Mouse (Mus musculus): ENCODE results near the gene Arl3. TPM values are rescaled to one million over a fixed set of nuclear protein-coding genes. Genes with fewer than 3 reads are reported as not detected.

Arl3 gene
- total RNA-seq, 2 experiments from 2014 or later: 38.5 to 40.4 TPM

DNA sequence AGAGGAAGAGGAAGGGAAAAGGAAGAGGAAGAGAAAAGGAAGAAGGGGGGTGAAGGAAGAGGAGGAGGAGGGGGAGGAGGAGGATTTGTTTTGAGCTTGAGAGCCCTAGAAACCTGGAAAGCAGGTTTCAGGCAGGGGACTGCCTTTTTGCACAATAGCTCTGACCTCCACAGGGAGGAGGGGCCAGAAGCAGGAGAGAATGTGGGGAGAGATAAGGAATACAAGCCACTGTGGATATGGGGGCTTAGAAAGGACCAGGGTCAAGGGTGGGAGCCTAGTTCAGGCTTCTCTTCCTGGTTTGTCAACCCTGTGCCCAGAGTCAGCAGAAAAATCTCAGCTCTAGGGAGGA is 49.9 kb downstream of the Arl3 start:
- no peak for DNase-seq
- intact Hi-C loops (cut with DNase I): no loop called here

DNA sequence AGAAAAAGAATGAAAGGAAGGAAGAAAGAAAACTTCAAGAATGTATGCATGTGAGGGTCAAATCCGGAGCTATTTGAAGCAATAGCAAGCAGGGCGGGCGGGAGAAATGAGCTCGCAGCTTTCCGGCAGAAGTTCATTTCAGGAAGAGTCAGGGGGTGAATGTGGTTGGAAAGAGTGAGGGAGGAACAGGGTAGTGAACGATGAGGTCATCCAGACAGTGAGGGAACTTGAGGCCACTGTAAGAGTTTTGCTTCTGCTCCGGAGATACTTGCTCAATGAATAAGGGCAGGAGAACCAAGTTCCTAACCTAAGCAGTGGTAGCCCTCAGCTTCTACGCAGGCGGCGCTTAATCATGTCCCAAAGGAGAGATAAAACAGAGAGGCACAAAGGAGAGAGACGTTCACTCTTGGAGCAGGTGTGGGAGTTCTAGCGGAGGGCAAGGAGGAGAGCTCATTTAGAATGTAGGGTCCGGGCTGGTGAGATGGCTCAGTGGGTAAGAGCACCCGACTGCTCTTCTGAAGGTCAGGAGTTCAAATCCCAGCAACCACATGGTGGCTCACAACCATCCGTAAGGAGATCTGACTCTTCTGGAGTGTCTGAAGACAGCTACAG is 50.5 kb downstream of the Arl3 start:
- DNase-seq: peak in 1 of 2 experiments; percentile 21
- intact Hi-C loops (cut with DNase I): no loop called here

- intact Hi-C loops (cut with DNase I): no loop called here
- no peak for DNase-seq
Measured at GRCm38 (mm10) chr19:46521698-46522097, 51.3 kb downstream of the Arl3 start.

DNA sequence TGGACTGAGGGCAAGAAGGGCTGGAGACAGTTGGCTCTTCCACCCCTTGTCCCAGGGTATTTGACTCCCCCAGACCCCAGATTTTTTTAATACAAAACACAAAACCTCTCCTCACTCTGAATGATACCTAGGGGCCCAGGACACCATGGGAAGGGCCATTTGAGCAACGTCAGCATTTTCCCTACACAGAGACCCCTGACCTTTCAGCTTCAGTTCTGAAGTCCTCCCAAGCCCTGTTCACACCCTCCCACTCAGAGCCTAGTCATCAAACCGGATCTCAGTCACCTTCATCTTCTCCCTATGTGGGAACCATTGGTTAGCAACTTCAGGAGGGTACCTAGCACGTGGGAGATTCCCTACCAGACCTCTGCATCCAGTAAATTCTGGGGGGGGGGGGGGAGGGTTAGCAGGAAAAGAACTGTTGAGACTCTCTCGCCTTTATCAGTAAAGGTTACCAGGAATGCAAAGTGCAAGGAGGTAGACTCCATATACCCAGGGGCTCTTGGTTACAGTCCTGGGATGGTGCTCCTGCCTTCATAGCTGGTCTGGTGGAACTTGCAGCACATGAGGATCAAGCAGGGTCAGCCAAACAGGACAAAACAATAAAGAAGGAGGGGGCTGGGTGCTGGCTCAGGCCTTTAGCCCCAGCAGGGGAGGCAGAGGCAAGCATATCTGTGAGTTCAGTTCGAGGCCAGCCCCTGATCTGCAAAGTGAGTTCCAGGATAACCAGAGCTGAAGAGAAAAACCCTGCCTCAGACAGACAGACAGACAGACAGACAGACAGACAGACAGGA is 54.0 kb downstream of the Arl3 start:
- DNase-seq: no peak
- intact Hi-C loops (cut with DNase I): no loop called here

DNA sequence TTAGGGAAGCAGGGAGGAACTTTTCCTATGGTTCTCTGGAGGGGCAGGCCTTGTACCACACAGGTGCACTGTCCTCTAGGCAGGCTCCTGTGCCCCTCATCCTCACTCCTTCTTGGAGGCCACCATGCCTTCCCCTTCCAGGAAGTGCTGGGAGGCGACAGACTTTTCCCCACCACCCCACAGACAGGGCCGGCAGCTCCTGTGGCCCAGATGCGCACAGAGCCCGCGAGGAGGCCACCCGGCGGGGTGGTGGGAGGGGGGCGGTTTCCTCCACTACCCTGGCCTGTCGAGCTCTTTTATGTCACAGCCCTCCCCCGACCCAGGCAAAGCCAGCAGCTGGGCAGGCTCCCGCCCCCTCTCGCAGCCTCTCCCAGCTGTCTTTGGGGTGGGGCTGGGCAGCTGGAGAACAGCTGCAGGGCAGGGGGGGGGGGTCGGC is 54.6 kb downstream of the Arl3 start:
- intact Hi-C loops (cut with DNase I): no loop called here
- DNase-seq: peak in 1 of 2 experiments; percentile 56

- peak in 1 of 2 experiments; percentile 15 for DNase-seq
- intact Hi-C loops (cut with DNase I): no loop called here
Measured at GRCm38 (mm10) chr19:46517529-46518351, 55.3 kb downstream of the Arl3 start.

DNA sequence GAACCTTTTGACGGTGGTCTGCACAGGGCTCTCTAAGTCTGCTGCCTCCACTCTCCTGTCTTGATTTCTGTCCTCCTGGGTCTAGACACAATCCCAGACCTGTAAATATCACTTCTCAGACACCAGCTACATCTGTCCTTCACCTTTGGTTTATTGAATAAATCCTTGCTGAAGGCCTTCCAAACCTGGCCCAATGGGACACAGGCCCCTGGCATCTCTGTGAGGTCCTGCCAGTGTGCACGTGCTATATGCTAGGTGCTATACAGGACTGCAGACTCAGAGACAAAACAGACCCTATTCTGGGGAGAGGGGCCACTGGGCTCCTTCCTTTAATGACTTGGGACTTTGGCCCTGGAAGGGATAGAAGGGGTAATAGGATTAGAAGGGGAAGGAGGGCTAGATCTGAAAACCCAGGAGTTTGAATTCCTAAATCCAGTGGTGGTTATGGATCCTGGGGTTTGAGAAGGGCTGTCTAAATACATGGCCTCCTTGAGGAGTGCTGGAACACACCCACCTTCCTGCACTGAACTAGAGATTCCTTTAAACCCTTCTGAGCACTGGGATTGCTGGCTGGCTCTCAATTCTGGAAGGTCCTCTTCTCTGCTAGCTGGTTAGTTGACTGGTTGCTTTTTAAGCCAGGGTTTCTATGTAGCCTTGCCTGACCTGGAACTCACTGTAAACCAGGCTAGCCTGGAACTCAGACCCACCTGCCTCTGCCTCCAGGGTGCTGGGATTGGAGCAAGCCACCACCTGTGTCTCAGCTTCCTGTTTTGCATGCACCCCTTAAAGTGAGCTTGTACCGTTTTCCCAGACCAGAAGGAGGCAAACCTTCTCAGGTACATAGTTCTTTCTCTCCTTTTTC is 56.1 kb downstream of the Arl3 start:
- no peak for DNase-seq

GRCm38 (mm10) chr19:46515287-46515821 is 57.6 kb downstream of the Arl3 start:
- no peak for DNase-seq
- intact Hi-C loops (cut with DNase I): no loop called here

More for the DNA sequence above, 56.1 kb downstream of the Arl3 start:
- intact Hi-C loops (cut with DNase I): no loop called here

- intact Hi-C loops (cut with DNase I): no loop called here
- no peak for DNase-seq
Measured at GRCm38 (mm10) chr19:46514387-46514786, 58.6 kb downstream of the Arl3 start.

DNA sequence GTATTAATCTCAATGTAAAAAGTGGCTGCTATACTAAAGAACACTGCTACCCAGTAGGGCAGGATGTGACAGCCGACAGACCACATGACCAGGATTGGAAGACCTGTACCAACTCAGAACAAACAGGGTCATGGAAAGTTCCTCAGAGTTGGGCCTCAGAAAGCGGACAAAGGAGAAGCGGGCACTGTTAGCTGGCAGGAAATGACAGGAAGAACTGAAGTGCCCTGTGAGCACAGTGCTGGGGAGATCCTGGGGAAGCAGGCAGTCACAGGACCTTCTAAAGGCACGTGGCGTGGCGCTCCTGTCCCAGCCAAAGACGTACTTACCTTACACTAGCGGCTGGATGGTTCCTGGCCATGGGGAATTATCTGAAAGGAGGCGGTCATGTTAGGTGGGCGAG is 61.7 kb downstream of the Arl3 start:
- intact Hi-C loops (cut with DNase I): no loop called here
- peak in 1 of 2 experiments; percentile 50 for DNase-seq

- no peak for DNase-seq
Measured at GRCm38 (mm10) chr19:46510824-46511223, 62.2 kb downstream of the Arl3 start.

GRCm38 (mm10) chr19:46510401-46510800 is 62.6 kb downstream of the Arl3 start:
- intact Hi-C loops (cut with DNase I): no loop called here
- no peak for DNase-seq

More at GRCm38 (mm10) chr19:46510824-46511223, 62.2 kb downstream of the Arl3 start:
- intact Hi-C loops (cut with DNase I): no loop called here

GRCm38 (mm10) chr19:46509736-46510135 is 63.3 kb downstream of the Arl3 start:
- intact Hi-C loops (cut with DNase I): no loop called here

DNA sequence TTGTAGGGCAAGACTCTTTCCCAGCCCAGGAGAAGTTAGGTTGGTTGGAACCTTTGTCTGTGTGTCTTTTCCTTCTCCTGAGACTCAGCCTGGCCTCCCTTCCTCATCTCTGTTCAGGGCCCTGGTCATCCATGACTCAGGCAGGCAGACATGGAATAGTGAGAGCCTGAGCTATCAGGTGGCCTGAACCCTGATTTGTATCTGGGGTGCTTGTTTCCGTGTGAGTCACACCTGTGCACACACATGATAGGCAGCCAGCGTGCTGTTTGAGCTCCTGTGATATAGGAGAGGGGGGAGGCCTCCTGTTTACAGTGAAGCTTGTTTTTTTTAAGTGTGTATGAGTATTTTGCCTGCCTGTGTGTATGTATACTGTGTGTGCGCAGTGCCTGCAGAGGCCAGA is 63.8 kb downstream of the Arl3 start:
- intact Hi-C loops (cut with DNase I): no loop called here

More at GRCm38 (mm10) chr19:46509736-46510135, 63.3 kb downstream of the Arl3 start:
- DNase-seq: no peak

GRCm38 (mm10) chr19:46508738-46509137 is 64.3 kb downstream of the Arl3 start:
- intact Hi-C loops (cut with DNase I): no loop called here
- DNase-seq: no peak

More for the DNA sequence above, 63.8 kb downstream of the Arl3 start:
- no peak for DNase-seq

GRCm38 (mm10) chr19:46507806-46508205 is 65.2 kb downstream of the Arl3 start:
- no peak for DNase-seq

DNA sequence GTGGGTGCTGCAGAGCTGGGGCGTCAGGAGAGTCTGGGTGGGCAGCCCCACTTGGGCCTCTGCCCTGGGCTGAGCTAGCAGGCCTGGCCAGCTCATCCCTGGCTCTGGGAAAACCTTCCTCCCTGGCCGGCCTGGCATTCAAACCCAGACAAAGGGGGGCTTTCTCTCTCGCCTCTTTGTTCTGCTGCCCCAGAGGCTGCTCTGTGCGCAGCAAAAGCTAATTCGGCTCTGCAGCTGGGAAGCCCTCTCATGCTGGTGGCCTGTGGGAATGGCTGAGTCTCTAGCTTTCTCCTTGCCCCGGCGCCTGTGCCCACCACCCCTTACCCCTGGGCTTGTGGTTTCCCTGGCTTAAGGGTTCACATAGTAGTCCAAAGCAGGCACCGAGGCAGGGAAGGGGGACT is 65.8 kb downstream of the Arl3 start:
- intact Hi-C loops (cut with DNase I): no loop called here
- no peak for DNase-seq

More at GRCm38 (mm10) chr19:46507806-46508205, 65.2 kb downstream of the Arl3 start:
- intact Hi-C loops (cut with DNase I): no loop called here

- intact Hi-C loops (cut with DNase I): no loop called here
- peak in 1 of 2 experiments; percentile 22 for DNase-seq
Measured at GRCm38 (mm10) chr19:46506372-46506717, 66.7 kb downstream of the Arl3 start.

GRCm38 (mm10) chr19:46505646-46506371 is 67.2 kb downstream of the Arl3 start:
- DNase-seq: peak in 1 of 2 experiments; percentile 16
- intact Hi-C loops (cut with DNase I): loop anchor here (2.0 kb wide), 2 partner anchors 19 to 57 kb away; no protein-coding TSS in a partner anchor
